Mouse (Mus musculus) hindbrain, embryonic 13.5 days (tissue): ENCODE data around the gene Cecr2. TPM values are rescaled to one million over a fixed set of nuclear protein-coding genes. Genes with fewer than 3 reads are reported as not detected.
A peak's percentile ranks its signal among the peaks of the same experiment; 100 is the strongest.

Source experiments
- ATAC-seq: fragments of 200-750 bp; cut with Nextera tagmentation; 2 replicates; pipeline ENCODE4 v1.8.0; 2017; ENCODE audit warnings: moderate TSS enrichment; ENCODE audit not compliant: low FRiP score
- H3K27ac ChIP-seq: fragments of 300-500 bp; sonication (generic); 2 replicates; pipeline ENCODE4 v1.5.1; 2015; ENCODE audit warnings: inconsistent platforms, mild to moderate bottlenecking, moderate library complexity
- H3K27me3 ChIP-seq: fragments of 300-500 bp; sonication (generic); 2 replicates; pipeline ENCODE4 v1.6.1; 2015; ENCODE audit warnings: mild to moderate bottlenecking, inconsistent platforms
- H3K36me3 ChIP-seq: fragments of 300-500 bp; sonication (generic); 2 replicates; pipeline ENCODE4 v1.6.1; 2015; ENCODE audit warnings: mild to moderate bottlenecking, inconsistent platforms
- H3K4me1 ChIP-seq: fragments of 300-500 bp; sonication (generic); replicated peaks from 2 replicates; pipeline ENCODE4 v1.6.1; 2015; ENCODE audit warnings: inconsistent platforms
- H3K4me2 ChIP-seq: fragments of 300-500 bp; sonication (generic); 2 replicates; pipeline ENCODE4 v1.6.1; 2015; ENCODE audit warnings: inconsistent platforms, mild to moderate bottlenecking, moderate library complexity
- H3K4me3 ChIP-seq: fragments of 300-500 bp; sonication (generic); 2 replicates; pipeline ENCODE4 v1.5.1; 2015; ENCODE audit warnings: mild to moderate bottlenecking, inconsistent platforms
- H3K9ac ChIP-seq: fragments of 300-500 bp; sonication (generic); 2 replicates; pipeline ENCODE4 v1.6.1; 2015; ENCODE audit warnings: mild to moderate bottlenecking, inconsistent platforms
- H3K9me3 ChIP-seq: fragments of 300-500 bp; sonication (generic); 2 replicates; pipeline ENCODE4 v1.6.1; 2016; ENCODE audit warnings: inconsistent platforms
- WGBS: fragments of 180-500 bp; shearing (Covaris S2); methylation state at CpG from one replicate; pipeline ENCODE4 v1.1.7; 2015; 5-methylcytosine and 5-hydroxymethylcytosine counted together
- polyA plus RNA-seq: library from polyadenylated mRNA; unstranded; fragments of >200 nt; fragmentation: Nextera tagmentation; extraction: Ambion mirVana; gene quantifications from 2 replicates; pipeline ENCODE4 v1.2.1, GENCODE M21; 2015

Gene Cecr2
- polyA plus RNA-seq, 1 experiment from 2014 or later = 5.7 TPM

DNA sequence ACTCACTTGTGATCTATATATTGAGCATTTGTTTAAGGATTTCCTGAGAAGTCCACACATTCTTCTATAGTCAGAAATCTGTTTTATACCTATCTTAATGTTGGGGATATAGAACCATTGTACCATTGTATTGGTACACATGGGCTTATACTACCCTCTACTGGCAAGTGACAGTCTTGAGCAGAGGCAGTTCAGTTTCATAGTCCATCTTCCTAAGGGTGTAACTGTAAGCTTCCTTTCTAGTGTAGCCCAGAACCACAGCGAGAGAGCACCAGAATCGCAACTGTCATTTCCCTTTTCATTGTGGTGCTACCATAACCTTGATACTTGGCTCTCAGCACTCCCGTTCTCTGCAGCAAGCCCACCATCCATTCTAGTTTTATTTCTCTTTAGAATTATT lies 70.4 kb downstream of the Cecr2 start:
- Histone ChIP-seq H3K9me3 (no peaks in the 10 kb centered on the region), H3K27ac (no peak overlapping the region), H3K4me1 (no peaks in the 10 kb centered on the region), H3K9ac (no peak overlapping the region), H3K36me3 (peaks cover 10% of the 10 kb centered on the region), H3K4me2 (no peak overlapping the region), H3K4me3 (no peak overlapping the region), H3K27me3 (no peaks in the 10 kb centered on the region)
- peak; percentile 85 for ATAC-seq
- WGBS = 83% methylated on average over 3 of the region's 3 CpGs

DNA sequence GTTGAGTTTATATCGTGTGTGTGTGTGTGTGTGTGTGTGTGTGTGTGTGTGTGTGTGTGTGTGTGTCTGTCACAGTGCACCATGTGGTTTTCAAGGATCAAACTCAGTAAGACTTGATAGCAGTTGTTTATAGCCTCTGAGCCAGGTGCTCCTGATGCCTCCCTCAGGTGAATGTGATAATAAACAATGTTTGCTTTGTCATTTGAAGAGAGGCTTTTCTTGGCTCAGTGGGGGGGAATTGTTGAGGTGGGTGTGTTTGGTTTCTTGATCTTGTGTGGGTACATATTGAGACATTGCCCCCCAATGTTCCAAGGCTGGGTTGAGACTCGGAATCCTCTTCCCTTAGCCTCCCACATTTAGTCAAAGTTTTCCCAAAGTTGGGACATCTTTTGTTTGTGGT lies 77.0 kb downstream of the Cecr2 start:
- Histone ChIP-seq H3K4me1 (no peaks in the 10 kb centered on the region), H3K36me3 (peaks cover 7% of the 10 kb centered on the region), H3K9ac (no peak overlapping the region), H3K4me3 (no peak overlapping the region), H3K9me3 (no peaks in the 10 kb centered on the region), H3K4me2 (no peak overlapping the region), H3K27me3 (no peaks in the 10 kb centered on the region), H3K27ac (no peak overlapping the region)
- 96% methylated on average over 2 of the region's 2 CpGs for WGBS
- ATAC-seq = no peak

DNA sequence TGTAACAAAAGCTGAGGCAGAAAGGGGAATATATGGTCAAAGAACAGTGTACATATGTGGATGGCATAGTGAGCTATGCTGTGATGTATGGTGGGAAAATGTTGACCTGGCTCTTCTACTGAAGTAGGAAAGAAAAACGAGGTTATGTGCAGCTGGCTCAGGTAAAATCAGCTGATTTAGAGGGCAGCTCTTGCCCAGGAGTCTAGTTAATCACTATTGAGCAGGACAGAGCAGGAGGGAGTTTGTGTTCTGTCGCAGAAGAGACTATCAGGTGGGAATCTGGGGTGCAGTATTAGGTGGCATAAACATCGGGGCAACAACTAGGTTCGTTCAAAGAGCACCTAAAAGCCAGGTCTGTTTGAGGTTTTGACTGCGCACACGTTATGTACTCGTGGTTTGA lies 78.1 kb downstream of the Cecr2 start:
- no peaks in the 10 kb centered on the region for H3K27me3 ChIP-seq
- H3K4me2 ChIP-seq = no peak overlapping the region
- no peak for ATAC-seq
- H3K4me1 ChIP-seq = no peaks in the 10 kb centered on the region
- H3K4me3 ChIP-seq = no peak overlapping the region
- H3K9me3 ChIP-seq = no peaks in the 10 kb centered on the region
- no peaks in the 10 kb centered on the region for H3K36me3 ChIP-seq
- no peak overlapping the region for H3K27ac ChIP-seq
- no peak overlapping the region for H3K9ac ChIP-seq
- 94% methylated on average over 7 of the region's 7 CpGs for WGBS

DNA sequence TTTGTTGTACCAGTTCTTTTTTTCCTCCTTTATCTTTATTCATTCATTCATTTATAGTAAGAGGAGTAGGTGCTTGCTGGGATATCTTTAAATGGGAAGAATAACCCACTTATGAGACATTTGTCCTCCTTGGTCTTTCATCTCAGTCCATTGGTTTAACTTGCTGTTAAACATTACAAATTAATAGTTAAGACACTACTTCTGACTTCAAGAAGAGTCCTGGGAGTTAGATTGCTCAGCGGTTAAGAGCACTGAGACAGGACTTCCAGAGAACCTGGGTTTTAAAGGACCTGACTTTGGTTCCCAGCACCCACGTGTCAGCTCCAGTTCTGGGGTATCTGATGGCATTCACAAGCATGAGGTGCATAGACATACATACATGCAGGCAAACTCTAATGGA lies 80.2 kb downstream of the Cecr2 start:
- ATAC-seq = no peak
- H3K9me3 ChIP-seq = no peaks in the 10 kb centered on the region
- H3K4me2 ChIP-seq = no peak overlapping the region
- H3K27me3 ChIP-seq = no peaks in the 10 kb centered on the region
- no peak overlapping the region for H3K9ac ChIP-seq
- no peak overlapping the region for H3K4me3 ChIP-seq
- WGBS = 90% methylated on average over 2 of the region's 2 CpGs
- H3K36me3 ChIP-seq = peaks cover 7% of the 10 kb centered on the region
- H3K27ac ChIP-seq = no peak overlapping the region
- no peaks in the 10 kb centered on the region for H3K4me1 ChIP-seq

DNA sequence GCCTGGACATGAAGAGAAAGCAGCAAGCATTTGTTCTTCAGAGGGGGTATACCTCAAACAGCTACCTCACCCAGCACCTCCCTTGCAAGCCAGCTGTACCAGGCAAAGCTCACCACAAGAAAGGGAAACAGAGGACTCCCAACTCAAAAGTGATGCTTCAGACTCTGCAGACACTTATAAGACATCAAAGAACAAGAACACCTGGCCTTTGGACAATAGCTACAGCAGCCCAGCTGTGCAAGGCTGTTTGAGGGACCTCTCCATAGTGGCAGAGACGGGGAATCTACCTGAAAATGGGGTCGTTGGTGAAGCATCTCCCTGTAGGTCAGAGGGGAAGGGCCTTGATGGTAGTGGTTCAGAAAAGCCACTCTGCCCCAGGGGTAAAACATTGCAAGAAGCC lies 95.0 kb downstream of the Cecr2 start:
- Histone ChIP-seq H3K4me1 (no peaks in the 10 kb centered on the region), H3K36me3 (peaks cover 62% of the 10 kb centered on the region), H3K9ac (no peak overlapping the region), H3K4me2 (no peak overlapping the region), H3K27me3 (no peaks in the 10 kb centered on the region), H3K4me3 (no peak overlapping the region), H3K9me3 (no peaks in the 10 kb centered on the region), H3K27ac (no peak overlapping the region)
- WGBS = 94% methylated on average over 2 of the region's 2 CpGs
- ATAC-seq = no peak

DNA sequence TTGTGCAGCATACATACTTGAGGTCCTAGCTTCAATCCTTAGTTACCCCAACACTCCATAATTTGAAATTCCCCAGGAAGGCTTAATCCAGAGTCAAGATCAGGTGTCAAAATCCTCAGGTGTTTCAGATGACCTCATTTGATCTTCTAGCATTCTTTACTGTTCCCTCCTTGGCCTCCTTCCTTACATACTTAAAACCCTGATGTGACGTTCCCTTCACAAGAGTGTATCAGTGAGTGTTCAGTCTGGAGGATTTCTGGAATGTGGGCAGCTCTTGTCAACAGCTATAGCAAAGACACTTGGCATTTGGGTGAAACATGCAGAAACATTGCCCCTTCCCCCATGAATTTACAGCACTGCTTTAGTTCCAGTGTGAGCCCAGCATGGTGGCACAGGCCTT lies 103.8 kb downstream of the Cecr2 start:
- 100% methylated on average over 1 of the region's 1 CpGs for WGBS
- H3K27me3 ChIP-seq = no peaks in the 10 kb centered on the region
- H3K27ac ChIP-seq = no peak overlapping the region
- H3K36me3 ChIP-seq = peaks cover 18% of the 10 kb centered on the region
- no peak overlapping the region for H3K9ac ChIP-seq
- H3K9me3 ChIP-seq = no peaks in the 10 kb centered on the region
- H3K4me1 ChIP-seq = peaks cover 25% of the 10 kb centered on the region
- no peak for ATAC-seq
- H3K4me3 ChIP-seq = no peak overlapping the region
- no peak overlapping the region for H3K4me2 ChIP-seq

DNA sequence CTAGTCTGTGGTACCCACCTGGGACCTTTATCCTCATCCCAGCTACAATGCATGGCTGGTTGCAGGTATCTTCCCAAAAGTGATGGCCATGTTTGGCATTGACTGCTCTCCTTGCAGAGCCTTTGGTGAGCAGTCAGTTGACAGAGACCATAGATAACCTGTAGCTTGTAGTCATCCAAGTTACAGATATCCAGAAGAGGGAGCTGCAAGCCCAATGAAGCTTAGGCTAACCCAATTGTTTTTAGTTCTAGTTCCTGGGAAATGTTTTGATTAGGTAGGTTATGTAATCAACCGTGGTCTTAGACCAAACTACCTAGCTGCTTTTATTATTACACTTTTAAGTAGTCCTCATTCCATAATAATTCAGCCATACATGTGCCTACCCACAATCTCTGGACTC lies 105.2 kb downstream of the Cecr2 start:
- WGBS = 82% methylated on average over 1 of the region's 1 CpGs
- Histone ChIP-seq H3K4me1 (peaks cover 25% of the 10 kb centered on the region), H3K9me3 (no peaks in the 10 kb centered on the region), H3K27me3 (no peaks in the 10 kb centered on the region), H3K4me3 (no peak overlapping the region), H3K9ac (no peak overlapping the region), H3K27ac (peak overlapping the region; percentile 86; the same call in 1 of the 2 replicates), H3K4me2 (no peak overlapping the region), H3K36me3 (peaks cover 11% of the 10 kb centered on the region)
- ATAC-seq = no peak

DNA sequence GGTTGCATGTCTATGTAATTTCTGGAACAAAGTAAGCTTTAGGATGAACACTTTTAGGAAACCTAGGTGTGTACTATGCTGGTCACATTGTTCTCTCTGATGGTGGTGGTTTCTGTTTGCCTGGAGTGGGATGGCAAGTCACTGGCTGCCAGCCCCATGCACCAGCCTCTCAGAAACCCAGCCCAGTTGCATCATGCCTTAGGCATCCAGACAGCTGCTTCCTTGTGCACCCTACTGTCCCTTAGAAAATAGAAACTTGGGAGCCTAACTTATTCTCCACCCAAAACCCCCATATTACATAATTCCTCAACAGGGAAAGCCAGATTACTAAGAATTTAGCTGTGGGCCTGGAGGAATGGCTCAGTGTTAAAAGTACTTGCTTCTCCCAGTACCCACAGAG lies 105.9 kb downstream of the Cecr2 start:
- ATAC-seq = no peak
- Histone ChIP-seq H3K4me1 (peaks cover 25% of the 10 kb centered on the region), H3K9me3 (no peaks in the 10 kb centered on the region), H3K27me3 (no peaks in the 10 kb centered on the region), H3K4me3 (no peak overlapping the region), H3K9ac (no peak overlapping the region), H3K27ac (peak overlapping the region; percentile 86), H3K4me2 (no peak overlapping the region), H3K36me3 (peaks cover 6% of the 10 kb centered on the region; the same call in 1 of the 2 replicates)

DNA sequence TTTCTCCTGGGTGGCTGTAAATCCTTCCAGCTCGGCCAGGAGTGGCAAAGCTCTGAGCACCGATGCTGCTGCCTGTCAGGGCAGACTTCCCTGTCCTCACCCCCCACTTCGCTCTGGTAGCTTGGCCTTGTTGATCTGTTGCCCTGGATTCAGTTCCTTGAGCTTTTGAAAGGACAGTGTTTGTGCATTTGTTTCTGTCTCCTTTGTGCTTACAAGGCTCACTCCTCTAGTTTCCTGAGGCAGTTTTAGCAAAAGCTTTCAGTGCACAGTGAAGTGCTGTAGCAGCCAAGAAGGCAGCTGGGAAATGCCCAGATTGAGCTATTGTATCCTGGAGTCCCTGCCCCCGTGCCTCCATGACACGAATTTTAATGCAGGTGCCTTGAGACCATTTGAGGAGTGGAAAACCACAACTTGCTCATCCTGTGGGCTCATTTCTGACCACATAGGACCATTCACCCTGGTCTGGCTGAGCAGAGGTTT lies 107.0 kb downstream of the Cecr2 start, which contains the start of gene Slc25a18:
TSS of gene Slc25a18 (plus strand) at position 430 of the 480 bp plus-strand sequence.
- Histone ChIP-seq H3K4me1 (peaks cover 25% of the 10 kb centered on the region), H3K4me2 (peak within 1 kb of the TSS; percentile 27), H3K9ac (peak within 1 kb of the TSS; percentile 55; the same call in 1 of the 2 replicates), H3K4me3 (no peak within 1 kb of the TSS), H3K36me3 (peaks cover 5% of the 10 kb centered on the region; the same call in 1 of the 2 replicates), H3K27ac (peak within 1 kb of the TSS; percentile 86), H3K9me3 (no peaks in the 10 kb centered on the region), H3K27me3 (no peaks in the 10 kb centered on the region)
- peak; percentile 85 for ATAC-seq
- 15% methylated on average over 5 of the region's 5 CpGs for WGBS

DNA sequence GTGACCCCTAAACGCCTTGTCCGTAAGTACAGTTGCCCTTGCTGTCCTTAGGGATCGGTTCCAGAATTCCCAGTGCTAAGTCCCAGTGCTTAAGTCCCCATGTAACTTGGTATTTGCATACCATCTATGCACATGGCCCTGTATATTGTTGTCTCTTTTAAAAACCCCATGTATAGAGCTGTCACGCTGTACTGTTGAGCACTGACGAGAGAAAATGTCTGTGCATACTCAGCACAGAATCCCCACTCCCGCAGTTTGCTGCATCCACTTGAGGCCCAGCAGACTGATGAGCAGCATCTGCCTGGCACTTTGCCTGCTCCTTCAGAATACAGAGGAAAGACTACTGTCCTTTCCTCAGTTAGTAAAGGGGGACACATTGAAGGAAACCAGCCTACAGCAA lies 107.6 kb downstream of the Cecr2 start:
- Histone ChIP-seq H3K4me3 (no peak overlapping the region), H3K27me3 (no peaks in the 10 kb centered on the region), H3K4me1 (peaks cover 25% of the 10 kb centered on the region), H3K27ac (peak overlapping the region; percentile 86), H3K9me3 (no peaks in the 10 kb centered on the region), H3K9ac (no peak overlapping the region), H3K4me2 (peak overlapping the region; percentile 27), H3K36me3 (0 out of 2 replicates have a peak, but pooled peaks cover 5% of the 10 kb centered on the region)
- peak; percentile 46; the same call in 1 of the 2 replicates for ATAC-seq
- WGBS = 42% methylated on average over 6 of the region's 6 CpGs

DNA sequence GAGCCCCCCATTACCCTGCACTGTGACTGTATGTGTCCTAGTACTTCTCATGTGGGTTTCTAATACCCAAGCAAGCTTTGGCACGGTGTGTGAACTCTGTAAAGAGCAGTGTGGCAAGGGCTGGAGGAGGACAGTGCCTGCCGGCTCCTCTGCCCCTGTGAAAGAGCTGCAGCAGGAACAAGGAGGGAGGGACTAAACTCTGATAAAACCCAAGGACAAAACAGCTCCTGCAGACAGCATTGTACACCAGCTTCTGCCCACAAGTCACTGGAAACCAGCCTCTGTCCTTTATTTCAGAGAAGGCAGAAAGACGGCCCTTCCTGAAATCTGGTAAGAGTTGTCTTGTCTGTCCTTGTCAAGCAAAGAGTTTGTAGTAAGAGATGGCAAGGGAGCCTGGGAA lies 110.1 kb downstream of the Cecr2 start:
- H3K4me2 ChIP-seq = no peak overlapping the region
- H3K27ac ChIP-seq = peak overlapping the region; percentile 18; the same call in 1 of the 2 replicates
- H3K9ac ChIP-seq = no peak overlapping the region
- no peak for ATAC-seq
- no peak overlapping the region for H3K4me3 ChIP-seq
- peaks cover 22% of the 10 kb centered on the region for H3K4me1 ChIP-seq
- H3K27me3 ChIP-seq = no peaks in the 10 kb centered on the region
- WGBS = 83% methylated on average over 3 of the region's 3 CpGs
- H3K36me3 ChIP-seq = 0 out of 2 replicates have a peak, but pooled peaks cover 5% of the 10 kb centered on the region
- no peaks in the 10 kb centered on the region for H3K9me3 ChIP-seq

DNA sequence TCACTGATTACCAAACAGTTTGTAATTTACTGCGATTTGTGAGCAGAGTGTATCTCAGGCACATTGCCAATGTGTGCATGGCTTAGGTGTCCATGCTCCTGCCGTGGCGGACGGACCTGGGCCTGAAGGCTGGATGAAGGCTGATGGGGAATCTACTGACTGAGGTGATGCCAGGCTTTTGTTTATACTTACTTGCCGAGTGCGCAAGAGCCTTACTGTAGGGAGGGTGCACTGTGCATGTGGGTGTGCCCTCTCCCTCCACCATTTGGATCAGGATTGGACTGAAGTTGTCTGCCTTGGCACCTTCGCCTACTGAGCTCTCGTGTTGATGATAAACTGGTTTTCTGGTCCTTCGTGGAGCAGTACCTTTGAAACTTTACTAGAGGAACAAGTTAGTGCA lies 111.4 kb downstream of the Cecr2 start:
- Histone ChIP-seq H3K4me1 (peaks cover 21% of the 10 kb centered on the region), H3K9me3 (no peaks in the 10 kb centered on the region), H3K4me3 (no peak overlapping the region), H3K27ac (no peak overlapping the region), H3K9ac (no peak overlapping the region), H3K4me2 (no peak overlapping the region), H3K27me3 (no peaks in the 10 kb centered on the region), H3K36me3 (0 out of 2 replicates have a peak, but pooled peaks cover 5% of the 10 kb centered on the region)
- ATAC-seq = no peak
- 91% methylated on average over 9 of the region's 9 CpGs for WGBS

DNA sequence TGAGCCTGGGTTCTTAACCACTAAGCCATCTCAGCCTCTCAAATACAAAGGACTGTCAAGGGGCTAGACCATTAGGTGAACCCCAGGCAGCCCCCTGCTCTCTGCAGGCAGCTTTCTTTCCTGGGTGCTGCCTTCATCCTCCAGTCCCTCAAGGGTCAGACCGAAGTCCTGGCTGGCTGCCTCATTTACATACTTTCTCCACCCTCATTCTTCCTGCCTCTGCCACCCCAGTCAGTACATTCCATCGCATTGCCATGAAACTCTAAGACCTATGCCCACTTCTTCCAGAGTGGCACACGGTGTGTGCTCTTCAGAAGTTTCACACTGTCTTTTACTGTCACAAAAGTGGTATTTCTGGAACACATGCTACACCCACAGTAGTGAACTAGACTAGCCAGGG lies 112.1 kb downstream of the Cecr2 start:
- 0 out of 2 replicates have a peak, but pooled peaks cover 5% of the 10 kb centered on the region for H3K36me3 ChIP-seq
- no peak overlapping the region for H3K27ac ChIP-seq
- peaks cover 14% of the 10 kb centered on the region for H3K4me1 ChIP-seq
- H3K9ac ChIP-seq = no peak overlapping the region
- ATAC-seq = no peak
- H3K4me2 ChIP-seq = no peak overlapping the region
- H3K9me3 ChIP-seq = no peaks in the 10 kb centered on the region
- no peaks in the 10 kb centered on the region for H3K27me3 ChIP-seq
- WGBS = 66% methylated on average over 3 of the region's 3 CpGs
- no peak overlapping the region for H3K4me3 ChIP-seq
